Mouse (Mus musculus) adrenal gland (tissue): Measurements from ENCODE around the gene Odf3l2.

Source experiments
- intact Hi-C: fragments of 180-260 bp; cut with DNase I; formaldehyde crosslinking; loops from one replicate; pipeline ENCODE4 v1.15.1; 2025

Odf3l2 gene

GRCm38 (mm10) chr10:79671396-79672087 lies 26.0 kb upstream of the Odf3l2 start:
- intact Hi-C loops: no loop called here

DNA sequence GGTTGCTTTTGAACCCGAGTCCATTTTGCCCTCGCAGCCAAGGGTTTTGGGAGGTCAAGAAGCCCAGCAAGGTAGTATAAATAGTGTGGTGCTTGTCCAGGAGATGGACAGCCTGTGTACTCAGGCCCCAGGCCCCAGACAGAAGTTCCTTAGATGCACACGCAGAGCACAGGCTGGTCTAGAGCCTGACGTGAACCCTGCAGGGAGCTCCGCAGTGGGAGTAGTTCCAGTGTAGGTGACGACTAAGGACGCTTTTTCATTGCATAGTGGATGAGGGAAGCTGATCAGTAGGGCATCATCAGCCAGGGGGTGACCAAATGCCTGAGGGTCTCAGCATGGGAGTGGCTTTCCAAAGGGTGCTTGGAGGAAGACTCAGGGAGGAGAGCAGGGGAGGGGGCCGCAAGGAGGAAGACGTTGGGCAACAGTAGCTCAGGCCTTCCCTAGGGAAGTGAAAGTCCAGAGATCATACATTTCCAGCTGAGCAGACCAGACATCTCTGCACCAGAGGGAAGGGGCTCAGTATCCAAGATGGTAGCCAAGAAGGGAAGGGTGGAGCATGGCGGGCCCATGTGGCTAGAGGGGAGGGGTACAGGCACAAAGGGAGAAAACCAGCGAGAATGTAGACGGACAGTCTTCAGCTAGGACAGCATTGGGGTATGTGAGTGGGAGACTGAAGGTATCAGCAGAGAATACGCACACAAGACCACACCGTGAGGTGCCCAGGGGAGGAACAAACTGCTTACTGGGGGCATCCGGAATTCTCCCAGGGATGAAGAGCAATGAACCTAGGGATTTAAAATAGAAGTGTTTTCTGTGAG lies 24.7 kb upstream of the Odf3l2 start:
- intact Hi-C loops: no loop called here

GRCm38 (mm10) chr10:79669576-79670057 lies 24.1 kb upstream of the Odf3l2 start:
- intact Hi-C loops: loop anchor here (5.0 kb wide), 1 partner anchor 72 kb away; no protein-coding TSS in a partner anchor

DNA sequence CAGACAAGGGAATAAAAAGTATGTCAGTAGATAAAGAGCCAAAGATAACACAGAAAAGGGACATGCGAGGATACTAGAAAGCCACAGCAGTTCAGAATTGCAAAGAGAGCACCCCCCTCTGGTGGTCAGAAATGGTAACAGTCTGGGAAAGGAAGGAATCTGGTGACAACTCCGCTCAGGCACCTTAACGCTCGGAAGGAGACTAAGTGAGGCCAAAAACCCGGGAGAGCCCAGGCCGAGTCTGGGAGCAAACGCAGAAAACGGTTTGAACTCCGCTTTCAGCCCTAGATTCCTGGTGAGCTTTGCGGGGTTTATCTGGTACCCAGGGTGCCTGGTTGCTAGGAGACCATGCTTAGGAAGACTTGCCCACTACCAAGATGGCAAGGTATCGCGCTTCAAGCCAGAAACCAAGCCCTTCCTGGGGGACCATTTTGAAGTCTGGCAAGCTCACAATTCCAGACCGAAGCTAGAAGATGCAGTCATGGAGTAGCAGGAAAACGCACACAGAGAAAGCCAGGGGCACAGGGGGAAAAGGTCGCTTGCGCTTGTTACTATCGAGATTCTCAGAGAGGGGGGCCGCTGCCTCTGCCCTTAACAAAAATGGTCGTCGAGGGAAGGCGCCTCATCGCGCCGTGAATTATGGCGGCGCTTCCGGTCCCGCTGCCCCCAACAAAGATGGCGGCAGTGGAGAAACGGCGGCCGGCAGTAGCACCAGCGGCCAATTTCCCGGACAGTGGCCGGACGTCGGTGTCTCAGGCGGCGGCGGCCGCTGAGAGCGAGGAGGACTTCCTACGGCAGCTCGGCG lies 23.4 kb upstream of the Odf3l2 start, which contains the start of gene Tpgs1:
Gene Tpgs1 (plus strand): TSS at position 599 of the 805 bp plus-strand sequence.
- intact Hi-C loops: loop anchor here (5.0 kb wide), 1 partner anchor 72 kb away; no protein-coding TSS in a partner anchor

DNA sequence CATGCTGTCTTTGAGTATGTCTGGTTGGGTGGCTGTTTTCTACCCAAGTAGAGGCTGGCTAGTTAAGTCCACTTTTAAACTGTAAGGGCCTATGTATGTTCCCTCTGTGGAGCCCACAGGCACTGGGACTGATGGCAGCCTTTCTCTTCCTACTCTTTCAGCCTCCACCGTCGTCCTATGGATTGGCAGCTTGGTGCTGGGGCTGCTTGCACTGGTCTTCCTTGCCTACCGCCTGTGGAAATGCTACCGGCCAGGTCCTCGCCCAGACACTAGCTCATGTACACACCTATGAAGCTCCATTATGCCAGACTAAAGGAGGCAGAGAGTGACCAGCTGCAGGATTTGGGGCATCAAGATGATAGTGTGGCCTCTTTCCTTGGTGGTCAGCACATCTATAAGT lies 22.5 kb upstream of the Odf3l2 start:
- intact Hi-C loops: loop anchor here (5.0 kb wide), 1 partner anchor 71 kb away; no protein-coding TSS in a partner anchor

- intact Hi-C loops: loop anchor here (5.0 kb wide), 1 partner anchor 69 kb away; no protein-coding TSS in a partner anchor
Measured at GRCm38 (mm10) chr10:79666493-79666892, 21.0 kb upstream of the Odf3l2 start.

GRCm38 (mm10) chr10:79665051-79665450 lies 19.5 kb upstream of the Odf3l2 start:
- intact Hi-C loops: loop anchor here (5.0 kb wide), 1 partner anchor 68 kb away; no protein-coding TSS in a partner anchor

GRCm38 (mm10) chr10:79664131-79664665 lies 18.7 kb upstream of the Odf3l2 start, which contains the start of gene Madcam1:
Gene Madcam1, plus strand, starts transcription at chr10:79664559.
- intact Hi-C loops: no loop called here

- intact Hi-C loops: no loop called here
Measured at GRCm38 (mm10) chr10:79661861-79662260, 16.3 kb upstream of the Odf3l2 start.

DNA sequence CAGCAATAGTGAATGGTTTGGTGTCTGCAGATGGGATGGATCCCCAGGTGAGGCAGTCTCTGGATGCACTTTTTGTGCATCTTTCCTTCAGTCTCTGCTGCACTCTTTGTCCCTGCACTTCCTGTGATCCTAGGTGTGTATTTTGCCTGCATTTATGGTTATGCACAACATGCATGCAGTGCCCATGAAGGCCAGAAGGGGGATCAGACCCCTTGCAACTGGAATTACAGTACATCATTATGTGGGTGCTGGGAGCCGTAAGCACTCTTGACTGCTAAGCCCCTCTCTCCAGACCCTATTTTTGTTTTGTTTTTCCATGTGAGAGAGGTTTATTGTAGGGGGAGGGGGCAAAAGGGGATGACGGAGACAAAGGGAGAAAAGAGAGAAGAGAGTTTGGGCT lies 14.8 kb upstream of the Odf3l2 start:
- intact Hi-C loops: no loop called here

DNA sequence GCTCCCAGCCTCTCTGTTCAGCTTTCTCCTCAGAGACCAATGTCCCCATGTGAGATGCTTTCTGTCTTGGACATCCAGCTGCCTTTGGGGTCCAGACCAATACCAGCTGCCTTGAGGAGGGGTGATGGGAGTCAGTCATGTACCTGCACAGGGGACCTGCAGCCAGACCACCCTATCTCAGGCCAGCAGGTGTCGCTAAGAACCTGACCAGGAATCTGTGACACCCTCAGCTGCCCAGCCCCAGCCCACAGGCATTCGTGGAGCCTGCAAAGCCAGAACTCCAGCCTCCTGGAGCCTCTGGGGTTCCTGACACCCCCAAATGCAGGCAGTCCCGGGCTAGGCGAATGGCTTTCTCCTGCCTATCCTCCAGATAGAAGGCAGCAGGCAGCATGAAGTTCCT lies 13.3 kb upstream of the Odf3l2 start:
- intact Hi-C loops: no loop called here

DNA sequence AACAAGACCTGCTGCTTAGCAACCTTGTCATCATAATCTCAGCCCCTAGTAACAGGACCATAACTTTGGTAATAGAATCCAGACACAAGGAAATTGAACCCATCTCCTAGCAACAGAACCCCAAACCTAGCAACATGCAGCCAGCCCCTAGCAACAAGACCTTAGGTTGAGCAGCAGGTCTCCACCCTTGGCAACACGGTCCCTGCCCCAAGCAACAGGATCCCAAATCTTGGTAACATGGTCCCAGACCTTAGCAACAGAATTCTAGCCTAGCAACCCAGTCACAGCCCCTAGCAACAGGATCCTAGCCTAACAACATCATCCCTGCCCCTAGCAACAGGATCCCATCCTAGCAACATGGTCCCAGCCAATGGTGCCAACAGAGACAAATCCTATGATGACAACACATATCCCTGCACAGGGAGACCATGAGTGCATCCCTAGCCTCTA lies 9.4 kb upstream of the Odf3l2 start:
- intact Hi-C loops: no loop called here

GRCm38 (mm10) chr10:79652789-79653188 lies 7.3 kb upstream of the Odf3l2 start:
- intact Hi-C loops: no loop called here

DNA sequence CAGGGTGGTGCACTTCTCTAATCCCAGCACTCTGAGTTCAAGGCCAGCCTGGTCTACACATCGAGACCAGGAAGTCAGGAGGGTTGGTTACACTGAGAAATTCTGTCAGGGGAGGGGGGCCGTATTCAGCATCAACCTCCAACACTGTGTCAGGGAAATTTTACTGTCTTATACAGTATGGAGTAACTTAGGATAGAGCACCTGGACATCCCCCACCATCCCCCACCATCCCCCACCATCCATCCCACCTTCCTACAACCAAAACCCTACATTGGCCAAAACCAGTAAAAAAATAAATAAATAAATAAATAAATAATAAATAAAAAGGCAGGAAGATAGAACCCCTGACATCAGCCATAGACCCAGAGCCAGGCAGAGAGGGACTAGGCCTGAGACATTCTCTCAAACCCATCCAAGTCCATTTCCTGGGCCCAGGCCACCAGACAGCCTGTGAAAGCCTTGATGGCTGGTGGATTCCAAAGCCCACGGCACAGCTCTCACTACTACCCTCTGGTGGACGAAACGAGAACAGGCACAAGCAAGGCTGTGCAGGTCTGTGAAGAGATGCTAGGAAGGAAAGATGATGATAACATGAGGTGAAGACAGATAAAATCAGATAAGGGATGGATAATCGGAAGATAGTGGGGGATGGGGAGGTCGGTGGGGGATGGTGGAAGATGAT lies 3.7 kb upstream of the Odf3l2 start:
- intact Hi-C loops: loop anchor here (2.0 to 5.0 kb wide), 2 partner anchors 37 to 54 kb away; partner anchors contain the start of gene C2cd4c

DNA sequence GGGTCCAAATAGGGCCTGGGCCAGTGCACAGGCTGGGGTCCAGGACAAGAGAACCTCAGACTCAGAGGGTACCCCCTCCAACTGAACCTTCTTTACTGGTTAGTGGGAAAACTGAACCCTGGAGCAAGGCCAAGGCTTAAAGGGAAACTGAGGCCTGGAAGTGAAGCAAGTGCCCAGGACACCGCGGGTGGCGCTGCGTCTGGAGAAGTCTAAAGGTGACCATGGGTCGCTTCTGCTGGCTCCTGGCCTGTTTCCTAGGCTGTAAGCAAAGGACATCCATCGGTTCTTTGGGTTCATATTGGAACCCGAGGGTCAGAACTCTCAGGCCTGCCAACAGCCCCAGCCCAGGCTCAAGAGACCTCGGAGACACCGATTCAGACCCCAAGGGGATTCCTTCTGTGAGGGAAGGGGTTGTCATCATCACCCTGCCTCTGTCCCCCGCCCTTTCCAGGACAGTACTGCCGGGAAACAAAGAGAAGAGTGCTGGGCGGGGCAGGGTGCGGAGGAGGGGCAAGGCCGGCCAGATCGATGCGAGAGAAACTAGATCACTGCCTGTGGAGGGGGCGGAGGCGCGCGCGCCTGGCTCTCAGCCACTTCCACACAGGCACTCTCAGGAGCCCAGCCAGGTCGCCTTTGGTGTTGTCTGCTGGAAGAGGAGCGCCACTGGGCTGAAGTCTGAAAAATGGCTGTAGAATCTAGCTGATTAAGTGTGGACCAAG lies 6.9 kb downstream of the Odf3l2 start:
- intact Hi-C loops: no loop called here

- intact Hi-C loops: no loop called here
Measured at GRCm38 (mm10) chr10:79637128-79638110, 8.1 kb downstream of the Odf3l2 start, which contains the start of gene Shc2. Gene Shc2, minus strand, starts transcription at chr10:79637918.

GRCm38 (mm10) chr10:79636287-79636686 lies 9.3 kb downstream of the Odf3l2 start:
- intact Hi-C loops: no loop called here
